Mouse (Mus musculus): ENCODE results near the gene Mid1. TPM values are rescaled to one million over a fixed set of nuclear protein-coding genes. Genes with fewer than 3 reads are reported as not detected.
A peak's percentile ranks its signal among the peaks of the same experiment; 100 is the strongest.
"Not testable (repeated sequence)": the region's sequence is repeated elsewhere in the genome, so short reads cannot be mapped to it uniquely, and the experiment has no call there.

The Mid1 gene
- polyA plus RNA-seq, 1 experiment from 2014 or later, result 4.0 TPM

- not testable (repeated sequence) for H3K27ac ChIP-seq (replicated peaks); H3K4me1 ChIP-seq; ATAC-seq (ENCODE audit: low FRiP score); H3K4me2 ChIP-seq; H3K27me3 ChIP-seq (replicated peaks); H3K9ac ChIP-seq (replicated peaks); H3K4me3 ChIP-seq (replicated peaks)
- H3K36me3 ChIP-seq, result peaks cover 26% of the 10 kb centered on the region
- H3K9me3 ChIP-seq (replicated peaks), result peaks cover 26% of the 10 kb centered on the region
- 68% methylated on average over 6 of the region's 6 CpGs for WGBS
These were observed 290.0 kb downstream of the Mid1 start for GRCm38 (mm10) chrX:169974974-169975373.

- H3K27me3 ChIP-seq (replicated peaks); H3K9ac ChIP-seq (replicated peaks); H3K4me3 ChIP-seq (replicated peaks); H3K4me2 ChIP-seq; ATAC-seq (ENCODE audit: low FRiP score); H3K4me1 ChIP-seq; H3K27ac ChIP-seq (replicated peaks): not testable (repeated sequence)
- Histone ChIP-seq H3K9me3 (replicated peaks) (peaks cover 26% of the 10 kb centered on the region), H3K36me3 (peaks cover 26% of the 10 kb centered on the region)
- 82% methylated on average over 3 of the region's 3 CpGs for WGBS
These were observed 290.7 kb downstream of the Mid1 start for GRCm38 (mm10) chrX:169975681-169976131.

DNA sequence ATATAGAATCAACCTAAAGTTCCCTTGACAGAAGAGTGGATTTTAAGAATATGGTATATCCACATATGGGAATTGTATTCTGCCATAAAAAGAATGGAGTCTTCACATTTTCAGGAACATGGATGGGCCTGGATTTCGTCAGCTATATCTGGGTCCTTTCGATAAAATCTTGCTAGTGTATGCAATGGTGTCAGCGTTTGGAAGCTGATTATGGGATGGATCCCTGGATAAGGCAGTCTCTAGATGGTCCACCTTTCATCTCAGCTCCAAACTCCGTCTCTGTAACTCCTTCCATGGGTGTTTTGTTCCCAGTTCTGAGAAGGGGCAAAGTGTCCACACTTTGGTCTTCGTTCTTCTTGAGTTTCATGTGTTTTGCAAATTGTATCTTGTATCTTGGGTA, 291.3 kb downstream of the Mid1 start:
- ATAC-seq (ENCODE audit: low FRiP score), result not testable (repeated sequence)
- peaks cover 26% of the 10 kb centered on the region for H3K9me3 ChIP-seq (replicated peaks)
- 67% methylated on average over 5 of the region's 5 CpGs for WGBS

DNA sequence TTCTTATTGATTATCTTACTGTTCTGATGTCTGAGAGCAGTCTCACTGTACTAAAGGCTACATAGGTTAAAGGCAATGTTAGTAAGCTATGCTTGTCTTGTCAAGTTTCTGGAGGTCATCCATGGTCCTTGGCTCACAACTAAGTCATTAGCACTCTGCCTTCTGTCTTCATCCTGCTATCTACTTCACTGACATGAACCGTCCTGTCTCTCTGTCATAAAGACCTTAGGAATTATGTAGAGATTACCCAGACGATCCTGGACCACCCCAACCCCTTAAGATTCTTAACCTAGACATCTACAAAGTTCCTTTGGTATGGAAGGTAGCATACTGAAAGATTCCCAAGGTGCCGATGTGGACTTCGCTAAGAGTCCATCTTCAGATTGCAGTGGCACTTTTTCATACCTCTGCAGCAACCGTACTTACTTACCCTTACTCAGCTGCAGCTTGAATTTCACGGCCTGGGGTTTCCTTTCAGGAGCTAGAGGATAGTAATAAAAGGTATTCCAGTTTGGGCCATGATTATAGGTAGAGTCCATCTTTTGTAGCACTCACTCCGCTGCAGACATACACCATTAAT, 292.9 kb downstream of the Mid1 start:
- H3K4me3 ChIP-seq (replicated peaks); H3K27ac ChIP-seq (replicated peaks); H3K27me3 ChIP-seq (replicated peaks); H3K9ac ChIP-seq (replicated peaks); ATAC-seq (ENCODE audit: low FRiP score); H3K4me1 ChIP-seq; H3K4me2 ChIP-seq: not testable (repeated sequence)
- peaks cover 35% of the 10 kb centered on the region for H3K9me3 ChIP-seq (replicated peaks)
- H3K36me3 ChIP-seq, result peaks cover 36% of the 10 kb centered on the region
- WGBS, result 92% methylated on average over 7 of the region's 7 CpGs

More for the DNA sequence above, 291.3 kb downstream of the Mid1 start:
- H3K36me3 ChIP-seq, result peaks cover 26% of the 10 kb centered on the region
- H3K9ac ChIP-seq (replicated peaks); H3K27ac ChIP-seq (replicated peaks); H3K27me3 ChIP-seq (replicated peaks); H3K4me2 ChIP-seq; H3K4me3 ChIP-seq (replicated peaks); H3K4me1 ChIP-seq: not testable (repeated sequence)

DNA sequence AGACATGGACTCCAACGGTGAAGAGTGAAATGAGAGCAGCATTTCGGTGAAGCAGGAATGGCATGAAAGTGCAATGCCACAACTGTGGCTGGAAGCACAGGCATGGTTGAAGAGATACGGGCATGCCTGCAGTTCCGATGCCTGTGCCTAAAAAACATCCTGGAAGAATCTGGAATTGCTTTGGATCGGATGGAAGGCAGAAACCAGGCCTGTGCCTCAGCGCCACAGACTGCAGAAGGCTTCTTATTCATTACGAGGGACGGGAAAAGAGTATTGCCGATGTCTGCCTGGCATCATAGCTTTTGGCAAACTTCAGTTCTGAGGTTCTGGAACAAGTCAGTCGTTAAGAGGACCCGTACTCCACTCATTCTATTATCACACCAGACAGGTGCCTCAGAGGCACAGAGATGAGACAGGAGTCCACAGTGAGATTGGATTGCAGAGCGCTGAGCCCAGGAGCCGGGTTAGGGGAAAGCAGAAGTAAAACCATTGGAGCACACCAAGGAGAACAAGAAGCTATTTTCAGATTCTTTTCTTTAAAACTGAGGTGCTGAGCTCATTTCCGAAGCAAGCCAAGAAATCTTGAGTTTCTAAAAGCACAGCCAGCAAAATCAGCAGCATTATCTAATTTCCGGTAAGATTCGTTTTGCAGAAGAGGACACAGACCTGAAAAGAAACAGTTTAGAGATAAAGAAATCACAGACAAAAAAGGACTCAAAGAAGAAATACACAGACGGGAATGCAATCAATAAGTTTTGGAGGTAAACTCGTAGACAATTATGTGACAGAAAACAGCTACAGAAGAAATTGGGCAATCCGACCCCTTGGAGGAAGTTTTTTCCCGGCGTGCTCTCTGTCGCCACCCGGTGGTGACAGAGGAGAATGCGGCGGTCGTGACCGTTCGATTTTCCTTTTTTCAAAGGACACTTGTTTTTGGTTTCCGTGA, 293.7 kb downstream of the Mid1 start:
- not testable (repeated sequence) for H3K27ac ChIP-seq (replicated peaks); H3K9ac ChIP-seq (replicated peaks); H3K27me3 ChIP-seq (replicated peaks); H3K4me1 ChIP-seq; ATAC-seq (ENCODE audit: low FRiP score)
- WGBS, result 64% methylated on average over 29 of the region's 29 CpGs
- H3K9me3 ChIP-seq (replicated peaks), result peaks cover 35% of the 10 kb centered on the region
- peaks cover 39% of the 10 kb centered on the region for H3K36me3 ChIP-seq
- peak overlapping the region; percentile 17 for H3K4me3 ChIP-seq (replicated peaks)
- H3K4me2 ChIP-seq, result peak overlapping the region; percentile 41

- 0 out of 2 replicates have a peak overlapping the region, but pooled peaks have one; percentile 0 for H3K27ac ChIP-seq (replicated peaks)
- WGBS, result 70% methylated on average over 20 of the region's 20 CpGs
- peaks cover 43% of the 10 kb centered on the region for H3K36me3 ChIP-seq
- ATAC-seq (ENCODE audit: low FRiP score), result peak; percentile 27
- peak overlapping the region; percentile 17 for H3K4me3 ChIP-seq (replicated peaks)
- H3K4me2 ChIP-seq, result peak overlapping the region; percentile 41
- not testable (repeated sequence) for H3K27me3 ChIP-seq (replicated peaks); H3K4me1 ChIP-seq
- peaks cover 35% of the 10 kb centered on the region for H3K9me3 ChIP-seq (replicated peaks)
- peak overlapping the region; percentile 0; the same call in 1 of the 2 replicates for H3K9ac ChIP-seq (replicated peaks)
These were observed 294.6 kb downstream of the Mid1 start for GRCm38 (mm10) chrX:169979461-169980202.

- Histone ChIP-seq H3K36me3 (peaks cover 42% of the 10 kb centered on the region), H3K4me2 (0 out of 2 replicates have a peak overlapping the region, but pooled peaks have one; percentile 41), H3K9me3 (replicated peaks) (peaks cover 30% of the 10 kb centered on the region)
- H3K27me3 ChIP-seq (replicated peaks); ATAC-seq (ENCODE audit: low FRiP score); H3K9ac ChIP-seq (replicated peaks); H3K4me3 ChIP-seq (replicated peaks); H3K4me1 ChIP-seq; H3K27ac ChIP-seq (replicated peaks): not testable (repeated sequence)
- 84% methylated on average over 6 of the region's 6 CpGs for WGBS
These were observed 295.2 kb downstream of the Mid1 start for GRCm38 (mm10) chrX:169980203-169980556.

- Histone ChIP-seq H3K4me2 (no peak overlapping the region), H3K9ac (replicated peaks) (no peak overlapping the region), H3K9me3 (replicated peaks) (peaks cover 24% of the 10 kb centered on the region), H3K27me3 (replicated peaks) (no peaks in the 10 kb centered on the region), H3K27ac (replicated peaks) (no peak overlapping the region), H3K36me3 (peaks cover 46% of the 10 kb centered on the region), H3K4me1 (0 out of 2 replicates have a peak, but pooled peaks cover 4% of the 10 kb centered on the region), H3K4me3 (replicated peaks) (no peak overlapping the region)
- 90% methylated on average over 12 of the region's 12 CpGs for WGBS
- no peak for ATAC-seq (ENCODE audit: low FRiP score)
These were observed 295.9 kb downstream of the Mid1 start for GRCm38 (mm10) chrX:169980809-169981289.

- not testable (repeated sequence) for H3K4me2 ChIP-seq; H3K27ac ChIP-seq (replicated peaks); H3K9ac ChIP-seq (replicated peaks); ATAC-seq (ENCODE audit: low FRiP score); H3K4me3 ChIP-seq (replicated peaks); H3K4me1 ChIP-seq; H3K27me3 ChIP-seq (replicated peaks)
- Histone ChIP-seq H3K9me3 (replicated peaks) (peaks cover 24% of the 10 kb centered on the region), H3K36me3 (peaks cover 51% of the 10 kb centered on the region)
- WGBS, result 92% methylated on average over 19 of the region's 19 CpGs
These were observed 296.8 kb downstream of the Mid1 start for GRCm38 (mm10) chrX:169981761-169982181.

DNA sequence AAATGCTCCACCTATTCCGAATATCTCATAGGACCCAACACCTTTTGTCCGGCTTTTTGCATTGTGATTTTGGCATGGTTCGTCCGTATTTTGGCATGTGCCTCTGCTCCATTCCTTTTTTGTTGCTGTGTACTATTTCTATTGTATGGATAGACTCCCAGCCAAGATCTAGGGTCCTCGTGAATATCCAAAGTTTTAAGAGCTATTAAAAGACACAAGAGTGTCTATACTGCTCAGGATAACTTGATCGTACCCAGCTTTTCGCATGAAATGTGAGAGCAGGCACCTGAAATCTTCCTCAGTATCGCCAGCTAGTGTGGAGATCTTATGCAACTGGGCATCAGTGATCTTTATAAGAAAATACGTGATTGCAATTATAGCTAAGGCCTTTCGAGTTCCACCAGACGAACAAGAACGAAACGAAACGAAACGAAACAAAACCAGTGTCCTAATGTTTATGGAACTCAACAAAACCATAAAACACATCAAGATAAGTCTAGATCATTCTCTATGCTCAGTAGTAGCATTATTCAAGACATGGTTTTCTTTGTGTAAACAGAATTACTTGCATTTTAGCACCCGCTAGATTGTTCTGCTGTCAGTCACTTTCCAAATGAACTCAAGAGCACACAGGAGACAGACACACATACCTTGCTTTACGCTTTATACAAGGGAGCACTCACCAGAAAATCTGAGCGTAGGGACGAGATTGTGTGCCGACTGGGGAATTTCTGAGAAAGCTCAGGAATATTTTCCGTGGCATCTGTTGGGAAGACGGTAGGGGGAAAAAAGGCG, 297.8 kb downstream of the Mid1 start:
- H3K4me2 ChIP-seq; ATAC-seq (ENCODE audit: low FRiP score); H3K9ac ChIP-seq (replicated peaks); H3K27ac ChIP-seq (replicated peaks); H3K27me3 ChIP-seq (replicated peaks); H3K4me3 ChIP-seq (replicated peaks); H3K4me1 ChIP-seq: not testable (repeated sequence)
- Histone ChIP-seq H3K36me3 (peaks cover 50% of the 10 kb centered on the region), H3K9me3 (replicated peaks) (peaks cover 27% of the 10 kb centered on the region)
- 92% methylated on average over 23 of the region's 23 CpGs for WGBS

All from neural tube, embryonic 15.5 days (tissue).